Mouse (Mus musculus): Measurements from ENCODE around the gene Neurl1a. TPM values are rescaled to one million over a fixed set of nuclear protein-coding genes. Genes with fewer than 3 reads are reported as not detected.

The Neurl1a gene
- polyA plus RNA-seq, 1 experiment: 1.6 TPM

- TF ChIP-seq POLR2A (IDR thresholded peaks at IDR 0.05; ENCODE audit: control insufficient read depth, extremely low read depth, insufficient read depth, low read length, poor library complexity) (no peak), CTCF (IDR thresholded peaks at IDR 0.05; ENCODE audit: borderline replicate concordance, control insufficient read depth, extremely low read depth, insufficient read depth, low read length, poor library complexity) (no peak)
- Histone ChIP-seq H3K27me3 (ENCODE audit: control insufficient read depth, insufficient read depth, low read length) (no peaks in the 10 kb centered on the region), H3K36me3 (ENCODE audit: control insufficient read depth, insufficient read depth, low read length) (peaks cover 12% of the 10 kb centered on the region; the same call in 1 of the 2 replicates), H3K4me1 (replicated peaks; ENCODE audit: control insufficient read depth, insufficient read depth, low read length) (no peaks in the 10 kb centered on the region), H3K4me3 (ENCODE audit: control insufficient read depth, insufficient read depth, low read length) (no peak overlapping the region), H3K27ac (ENCODE audit: control insufficient read depth, insufficient read depth, low read length) (no peak overlapping the region)
- no peak for DNase-seq
- 94% methylated on average over 6 of the region's 6 CpGs for WGBS
These were observed 98.1 kb downstream of the Neurl1a start for GRCm38 (mm10) chr19:47276730-47277129.

GRCm38 (mm10) chr19:47279372-47279771, 100.8 kb downstream of the Neurl1a start:
- Histone ChIP-seq H3K36me3 (ENCODE audit: control insufficient read depth, insufficient read depth, low read length) (0 out of 2 replicates have a peak, but pooled peaks cover 5% of the 10 kb centered on the region), H3K27ac (ENCODE audit: control insufficient read depth, insufficient read depth, low read length) (no peak overlapping the region), H3K27me3 (ENCODE audit: control insufficient read depth, insufficient read depth, low read length) (no peaks in the 10 kb centered on the region), H3K4me1 (replicated peaks; ENCODE audit: control insufficient read depth, insufficient read depth, low read length) (no peaks in the 10 kb centered on the region), H3K4me3 (ENCODE audit: control insufficient read depth, insufficient read depth, low read length) (no peak overlapping the region)
- TF ChIP-seq CTCF (IDR thresholded peaks at IDR 0.05; ENCODE audit: borderline replicate concordance, control insufficient read depth, extremely low read depth, insufficient read depth, low read length, poor library complexity): no peak
- TF ChIP-seq POLR2A (IDR thresholded peaks at IDR 0.05; ENCODE audit: control insufficient read depth, extremely low read depth, insufficient read depth, low read length, poor library complexity): no peak
- WGBS: 98% methylated on average over 4 of the region's 4 CpGs
- no peak for DNase-seq

GRCm38 (mm10) chr19:47279788-47280532, 101.3 kb downstream of the Neurl1a start:
- WGBS: 92% methylated on average over 15 of the region's 15 CpGs
- no peaks in the 10 kb centered on the region for H3K4me1 ChIP-seq (replicated peaks; ENCODE audit: control insufficient read depth, insufficient read depth, low read length)
- no peak overlapping the region for H3K27ac ChIP-seq (ENCODE audit: control insufficient read depth, insufficient read depth, low read length)
- TF ChIP-seq CTCF (IDR thresholded peaks at IDR 0.05; ENCODE audit: borderline replicate concordance, control insufficient read depth, extremely low read depth, insufficient read depth, low read length, poor library complexity) (no peak), POLR2A (IDR thresholded peaks at IDR 0.05; ENCODE audit: control insufficient read depth, extremely low read depth, insufficient read depth, low read length, poor library complexity) (no peak)
- no peaks in the 10 kb centered on the region for H3K27me3 ChIP-seq (ENCODE audit: control insufficient read depth, insufficient read depth, low read length)
- H3K4me3 ChIP-seq (ENCODE audit: control insufficient read depth, insufficient read depth, low read length): no peak overlapping the region
- H3K36me3 ChIP-seq (ENCODE audit: control insufficient read depth, insufficient read depth, low read length): peaks cover 7% of the 10 kb centered on the region; the same call in 1 of the 2 replicates
- no peak for DNase-seq

GRCm38 (mm10) chr19:47280894-47281293, 102.3 kb downstream of the Neurl1a start:
- Histone ChIP-seq H3K4me1 (replicated peaks; ENCODE audit: control insufficient read depth, insufficient read depth, low read length) (no peaks in the 10 kb centered on the region), H3K27ac (ENCODE audit: control insufficient read depth, insufficient read depth, low read length) (no peak overlapping the region), H3K4me3 (ENCODE audit: control insufficient read depth, insufficient read depth, low read length) (no peak overlapping the region), H3K27me3 (ENCODE audit: control insufficient read depth, insufficient read depth, low read length) (no peaks in the 10 kb centered on the region), H3K36me3 (ENCODE audit: control insufficient read depth, insufficient read depth, low read length) (peaks cover 15% of the 10 kb centered on the region)
- 91% methylated on average over 9 of the region's 9 CpGs for WGBS
- TF ChIP-seq CTCF (IDR thresholded peaks at IDR 0.05; ENCODE audit: borderline replicate concordance, control insufficient read depth, extremely low read depth, insufficient read depth, low read length, poor library complexity) (no peak), POLR2A (IDR thresholded peaks at IDR 0.05; ENCODE audit: control insufficient read depth, extremely low read depth, insufficient read depth, low read length, poor library complexity) (no peak)
- DNase-seq: no peak

GRCm38 (mm10) chr19:47282050-47282454, 103.4 kb downstream of the Neurl1a start:
- Histone ChIP-seq H3K27ac (ENCODE audit: control insufficient read depth, insufficient read depth, low read length) (no peak overlapping the region), H3K4me1 (replicated peaks; ENCODE audit: control insufficient read depth, insufficient read depth, low read length) (no peaks in the 10 kb centered on the region), H3K36me3 (ENCODE audit: control insufficient read depth, insufficient read depth, low read length) (peaks cover 17% of the 10 kb centered on the region), H3K4me3 (ENCODE audit: control insufficient read depth, insufficient read depth, low read length) (no peak overlapping the region), H3K27me3 (ENCODE audit: control insufficient read depth, insufficient read depth, low read length) (no peaks in the 10 kb centered on the region)
- TF ChIP-seq POLR2A (IDR thresholded peaks at IDR 0.05; ENCODE audit: control insufficient read depth, extremely low read depth, insufficient read depth, low read length, poor library complexity) (no peak), CTCF (IDR thresholded peaks at IDR 0.05; ENCODE audit: borderline replicate concordance, control insufficient read depth, extremely low read depth, insufficient read depth, low read length, poor library complexity) (no peak)
- DNase-seq: no peak
- WGBS: 93% methylated on average over 6 of the region's 6 CpGs

GRCm38 (mm10) chr19:47282688-47283215, 104.1 kb downstream of the Neurl1a start:
- Histone ChIP-seq H3K27ac (ENCODE audit: control insufficient read depth, insufficient read depth, low read length) (no peak overlapping the region), H3K36me3 (ENCODE audit: control insufficient read depth, insufficient read depth, low read length) (peaks cover 13% of the 10 kb centered on the region), H3K27me3 (ENCODE audit: control insufficient read depth, insufficient read depth, low read length) (no peaks in the 10 kb centered on the region), H3K4me3 (ENCODE audit: control insufficient read depth, insufficient read depth, low read length) (no peak overlapping the region), H3K4me1 (replicated peaks; ENCODE audit: control insufficient read depth, insufficient read depth, low read length) (no peaks in the 10 kb centered on the region)
- WGBS: 98% methylated on average over 17 of the region's 17 CpGs
- no peak for DNase-seq
- TF ChIP-seq CTCF (IDR thresholded peaks at IDR 0.05; ENCODE audit: borderline replicate concordance, control insufficient read depth, extremely low read depth, insufficient read depth, low read length, poor library complexity) (no peak), POLR2A (IDR thresholded peaks at IDR 0.05; ENCODE audit: control insufficient read depth, extremely low read depth, insufficient read depth, low read length, poor library complexity) (no peak)
